Mouse (Mus musculus) CH12.LX (cell line): Measurements from ENCODE around the gene Ltbp2. TPM values are rescaled to one million over a fixed set of nuclear protein-coding genes. Genes with fewer than 3 reads are reported as not detected.

Experiments
- DNase-seq: peaks from one replicate; pipeline ENCODE4 v3.0.0-alpha.2; 2013; ENCODE audit errors: extremely low read depth
- H3K27ac ChIP-seq: 2 replicates; pipeline ENCODE4 v1.5.1; 2012; ENCODE audit warnings: low read depth, mild to moderate bottlenecking, control low read depth, moderate library complexity; ENCODE audit not compliant: insufficient read depth
- H3K27me3 ChIP-seq: replicated peaks from 2 replicates; pipeline ENCODE3; 2012; ENCODE audit warnings: inconsistent platforms
- H3K36me3 ChIP-seq, 2 experiments: replicated peaks in 1 of 2; 2 replicates each; pipeline versions ENCODE3 to v1.6.1; 2012; ENCODE audit warnings: inconsistent platforms in 1 of 2, low read length in 1 of 2, mild to moderate bottlenecking in 1 of 2, mixed read lengths in 1 of 2, moderate library complexity in 1 of 2; ENCODE audit not compliant: control insufficient read depth in 1 of 2, insufficient read depth in 1 of 2
- H3K4me1 ChIP-seq, 2 experiments: 2 replicates each; pipeline ENCODE4 v1.6.1; 2012; ENCODE audit warnings: inconsistent platforms in 1 of 2, moderate library complexity in 1 of 2; ENCODE audit not compliant: insufficient read depth in 2 of 2, control insufficient read depth in 1 of 2
- H3K4me2 ChIP-seq: 2 replicates; pipeline ENCODE4 v1.6.1; 2012; ENCODE audit warnings: low read depth, mild to moderate bottlenecking, control low read depth; ENCODE audit not compliant: poor library complexity, insufficient read depth, severe bottlenecking
- H3K4me3 ChIP-seq, 3 experiments: fragments of 150-350 bp in 1 of 3; sonication (generic) in 1 of 3; replicated peaks in 1 of 3; 2 replicates each; pipeline versions ENCODE3 to v1.5.1; 2011 to 2012; ENCODE audit warnings: low read depth in 2 of 3, low read length in 2 of 3, mild to moderate bottlenecking in 2 of 3, moderate library complexity in 2 of 3, control low read depth in 1 of 3, improper control_type of control experiment in 1 of 3, inconsistent platforms in 1 of 3, mixed read lengths in 1 of 3; ENCODE audit not compliant: poor library complexity in 1 of 3
- H3K79me2 ChIP-seq: replicated peaks from 2 replicates; pipeline ENCODE4 v1.6.1; 2012; ENCODE audit warnings: mild to moderate bottlenecking, moderate library complexity; ENCODE audit not compliant: control insufficient read depth, poor library complexity, insufficient read depth, severe bottlenecking; ENCODE audit errors: extremely low read depth
- H3K9ac ChIP-seq: 2 replicates; pipeline ENCODE4 v1.6.1; 2012; ENCODE audit warnings: low read depth, mild to moderate bottlenecking, control low read depth, moderate library complexity; ENCODE audit not compliant: insufficient read depth
- H3K9me3 ChIP-seq: replicated peaks from 2 replicates; pipeline ENCODE3; 2012; ENCODE audit warnings: low read length, inconsistent platforms, mixed read lengths
- EP300 ChIP-seq: IDR thresholded peaks from 2 replicates; pipeline ENCODE4 v1.6.1; 2011; ENCODE audit warnings: low read length, improper control_type of control experiment
- ETS1 ChIP-seq: conservative IDR thresholded peaks from 2 replicates; pipeline ENCODE4 v1.6.1; 2012; ENCODE audit warnings: low read depth, mild to moderate bottlenecking, inconsistent platforms, low read length, improper control_type of control experiment, moderate library complexity
- HCFC1 ChIP-seq: IDR thresholded peaks from 2 replicates; pipeline ENCODE4 v1.6.1; 2012; ENCODE audit warnings: low read depth, mild to moderate bottlenecking, inconsistent platforms, low read length, improper control_type of control experiment
- JUND ChIP-seq: conservative IDR thresholded peaks from 2 replicates; pipeline ENCODE4 v1.6.1; 2011; ENCODE audit warnings: low read depth, low read length, improper control_type of control experiment
- KAT2A ChIP-seq: IDR thresholded peaks from 2 replicates; pipeline ENCODE4 v1.6.1; 2012; ENCODE audit warnings: low read length, improper control_type of control experiment, inconsistent platforms; ENCODE audit not compliant: insufficient replicate concordance
- MAFK ChIP-seq: IDR thresholded peaks from 2 replicates; pipeline ENCODE4 v1.6.1; 2011; ENCODE audit warnings: low read length, improper control_type of control experiment; ENCODE audit not compliant: insufficient replicate concordance
- MAZ ChIP-seq: IDR thresholded peaks from 2 replicates; pipeline ENCODE4 v1.6.1; 2012; ENCODE audit warnings: low read depth, mild to moderate bottlenecking, inconsistent platforms, low read length, improper control_type of control experiment, moderate library complexity
- MXI1 ChIP-seq: IDR thresholded peaks from 2 replicates; pipeline ENCODE4 v1.6.1; 2011; ENCODE audit warnings: mild to moderate bottlenecking, low read depth, low read length, improper control_type of control experiment
- RAD21 ChIP-seq: IDR thresholded peaks from 2 replicates; pipeline ENCODE4 v1.6.1; 2011; ENCODE audit warnings: low read depth, mild to moderate bottlenecking, low read length, improper control_type of control experiment, moderate library complexity
- RCOR1 ChIP-seq: conservative IDR thresholded peaks from 2 replicates; pipeline ENCODE4 v1.6.1; 2012; ENCODE audit warnings: low read depth, mild to moderate bottlenecking, inconsistent platforms, low read length, improper control_type of control experiment
- SIN3A ChIP-seq: IDR thresholded peaks from 2 replicates; pipeline ENCODE4 v1.6.1; 2012; ENCODE audit warnings: low read length, improper control_type of control experiment, inconsistent platforms
- SMC3 ChIP-seq: IDR thresholded peaks from 2 replicates; pipeline ENCODE4 v1.6.1; 2011; ENCODE audit warnings: low read depth, low read length, improper control_type of control experiment
- TCF12 ChIP-seq: IDR thresholded peaks from 2 replicates; pipeline ENCODE4 v1.6.1; 2014; ENCODE audit warnings: low read depth, mild to moderate bottlenecking, inconsistent platforms, low read length, improper control_type of control experiment
- UBTF ChIP-seq: IDR thresholded peaks from 2 replicates; pipeline ENCODE4 v1.6.1; 2012; ENCODE audit warnings: low read depth, mild to moderate bottlenecking, inconsistent platforms, low read length, improper control_type of control experiment, moderate library complexity
- ZC3H11A ChIP-seq: IDR thresholded peaks from 2 replicates; pipeline ENCODE4 v1.6.1; 2012; ENCODE audit warnings: low read depth, mild to moderate bottlenecking, inconsistent platforms, low read length, improper control_type of control experiment
- ZNF384 ChIP-seq: IDR thresholded peaks from 2 replicates; pipeline ENCODE4 v1.6.1; 2012; ENCODE audit warnings: low read depth, low read length, improper control_type of control experiment, inconsistent platforms
- dilution Hi-C: fragments of 300-500 bp; cut with MboI; formaldehyde crosslinking; loops from 2 replicates; pipeline ENCODE4 v1.14.3; 2020; ENCODE audit warnings: low sequenced_read_pairs; ENCODE audit not compliant: extremely low pct_unique_long_range_greater_than_20kb, extremely low pct_ligation_motif_present
- in situ Hi-C: fragments of 300-500 bp; cut with MboI; formaldehyde crosslinking; loops from 3 replicates; pipeline ENCODE4 v1.14.3; 2019; ENCODE audit warnings: low sequenced_read_pairs, low pct_ligation_motif_present, low pct_unique_long_range_greater_than_20kb, mixed read lengths
- polyA plus RNA-seq: library from polyadenylated mRNA; unstranded; fragments of >175 nt; gene quantifications from 2 replicates; pipeline ENCODE4 v1.2.1, GENCODE M21; 2012; ENCODE audit warnings: low read depth; ENCODE audit not compliant: insufficient read length
- total RNA-seq, 2 experiments: library from RNA; depleted of rRNA; stranded (reverse); fragments of 300-350 nt in 1 of 2; fragments of >200 nt in 1 of 2; gene quantifications; 2 replicates each; pipeline ENCODE4 v1.2.3; 2012 to 2014

Ltbp2 gene
- total and polyA plus RNA-seq, 3 experiments: 0.25 to 0.97 TPM; not detected in 1

DNA sequence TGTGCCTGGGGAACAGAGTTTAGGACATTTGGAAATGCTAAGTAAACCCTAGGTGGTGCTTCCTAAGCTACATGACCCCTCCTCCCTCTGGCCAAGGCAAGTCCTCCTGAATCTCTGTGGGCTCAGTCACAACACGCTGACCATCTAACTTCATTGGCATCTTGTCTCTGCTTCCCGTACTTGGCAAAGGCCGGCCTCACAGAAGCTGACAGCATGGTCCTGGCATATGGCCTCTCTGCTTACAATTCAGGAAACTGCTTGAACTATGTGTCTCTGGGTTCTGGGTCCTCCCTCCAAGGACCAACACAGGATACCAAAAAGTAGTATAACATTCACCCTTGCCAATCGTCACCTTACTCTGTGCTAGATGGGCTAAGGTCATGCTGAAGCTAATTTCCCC lies 33.7 kb upstream of the Ltbp2 start:
- in situ Hi-C loops (no loop called here), dilution Hi-C loops (no loop called here)
- Histone ChIP-seq H3K9ac (no peak overlapping the region), H3K27me3 (no peaks in the 10 kb centered on the region), H3K4me1 (peaks cover 9 to 49% of the 10 kb centered on the region in 2 experiments), H3K27ac (no peak overlapping the region), H3K4me2 (no peak overlapping the region), H3K36me3 (peaks cover 0 to 1% of the 10 kb centered on the region in 2 experiments), H3K79me2 (no peaks in the 10 kb centered on the region), H3K4me3 (no peak overlapping the region), H3K9me3 (no peaks in the 10 kb centered on the region)
- no peak for DNase-seq
- TF ChIP-seq SIN3A: no peak
- TF ChIP-seq RCOR1: no peak
- no peak for TF ChIP-seq JUND

- in situ Hi-C loops (no loop called here), dilution Hi-C loops (no loop called here)
- H3K4me3 ChIP-seq: no peak overlapping the region
- no peak overlapping the region for H3K27ac ChIP-seq
- no peaks in the 10 kb centered on the region for H3K79me2 ChIP-seq
- no peak for TF ChIP-seq MXI1
- TF ChIP-seq TCF12: no peak
- no peak for TF ChIP-seq MAZ
- no peak for TF ChIP-seq ETS1
- no peak for TF ChIP-seq RAD21
- no peak for TF ChIP-seq MAFK
- TF ChIP-seq SIN3A: no peak
- TF ChIP-seq ZC3H11A: no peak
- TF ChIP-seq JUND: no peak
- TF ChIP-seq SMC3: no peak
- TF ChIP-seq HCFC1: no peak
- TF ChIP-seq EP300: no peak
- no peak for TF ChIP-seq KAT2A
- no peak for TF ChIP-seq ZNF384
- TF ChIP-seq UBTF: no peak
- H3K36me3 ChIP-seq: no peaks in the 10 kb centered on the region
- no peak for DNase-seq
- H3K9me3 ChIP-seq: no peaks in the 10 kb centered on the region
- peaks cover 7 to 27% of the 10 kb centered on the region in 2 experiments for H3K4me1 ChIP-seq
- no peak overlapping the region for H3K4me2 ChIP-seq
- no peak overlapping the region for H3K9ac ChIP-seq
- H3K27me3 ChIP-seq: peaks cover 2% of the 10 kb centered on the region
Observed at GRCm38 (mm10) chr12:84907627-84908480, 31.5 kb upstream of the Ltbp2 start.
